Mouse (Mus musculus): ENCODE results near the gene Lrrc10. TPM values are rescaled to one million over a fixed set of nuclear protein-coding genes. Genes with fewer than 3 reads are reported as not detected.
A peak's percentile ranks its signal among the peaks of the same experiment; 100 is the strongest.
"Not testable (repeated sequence)": the region's sequence is repeated elsewhere in the genome, so short reads cannot be mapped to it uniquely, and the experiment has no call there.

The Lrrc10 gene
- polyA plus RNA-seq, 1 experiment from 2014 or later = 54.6 TPM

GRCm38 (mm10) chr10:117026176-117026575, 19.0 kb upstream of the Lrrc10 start:
- ATAC-seq (replicated peaks; ENCODE audit: insufficient number of reproducible peaks, low FRiP score, low TSS enrichment) = no peak
- Histone ChIP-seq H3K27me3 (ENCODE audit: control insufficient read depth, insufficient read depth, low read length) (no peaks in the 10 kb centered on the region), H3K36me3 (ENCODE audit: control insufficient read depth, insufficient read depth, low read length) (no peaks in the 10 kb centered on the region), H3K9me3 (replicated peaks; ENCODE audit: control insufficient read depth, low read length) (no peaks in the 10 kb centered on the region), H3K4me1 (ENCODE audit: control insufficient read depth, insufficient read depth, low read length) (peaks cover 23% of the 10 kb centered on the region), H3K4me3 (ENCODE audit: low read depth, low read length) (no peak overlapping the region), H3K4me2 (no peak overlapping the region), H3K27ac (ENCODE audit: low read depth, low read length) (no peak overlapping the region), H3K9ac (ENCODE audit: low read depth, low read length) (no peak overlapping the region)
- WGBS (ENCODE audit: insufficient replicate concordance) = 78% methylated on average over 8 of the region's 8 CpGs

- 81% methylated on average over 3 of the region's 3 CpGs for WGBS (ENCODE audit: insufficient replicate concordance)
- H3K36me3 ChIP-seq (ENCODE audit: control insufficient read depth, insufficient read depth, low read length) = no peaks in the 10 kb centered on the region
These were observed 14.0 kb upstream of the Lrrc10 start for GRCm38 (mm10) chr10:117031160-117031559.

GRCm38 (mm10) chr10:117033785-117034184, 11.4 kb upstream of the Lrrc10 start:
- Histone ChIP-seq H3K9ac (ENCODE audit: low read depth, low read length) (no peak overlapping the region), H3K4me3 (ENCODE audit: low read depth, low read length) (no peak overlapping the region), H3K27me3 (ENCODE audit: control insufficient read depth, insufficient read depth, low read length) (no peaks in the 10 kb centered on the region), H3K4me1 (ENCODE audit: control insufficient read depth, insufficient read depth, low read length) (no peaks in the 10 kb centered on the region), H3K27ac (ENCODE audit: low read depth, low read length) (no peak overlapping the region), H3K36me3 (ENCODE audit: control insufficient read depth, insufficient read depth, low read length) (no peaks in the 10 kb centered on the region), H3K9me3 (replicated peaks; ENCODE audit: control insufficient read depth, low read length) (no peaks in the 10 kb centered on the region), H3K4me2 (no peak overlapping the region; the same call in 1 of the 2 replicates)
- WGBS (ENCODE audit: insufficient replicate concordance) = 28% methylated on average over 8 of the region's 8 CpGs
- ATAC-seq (replicated peaks; ENCODE audit: insufficient number of reproducible peaks, low FRiP score, low TSS enrichment) = no peak

More at GRCm38 (mm10) chr10:117031160-117031559, 14.0 kb upstream of the Lrrc10 start:
- Histone ChIP-seq H3K27ac (ENCODE audit: low read depth, low read length) (no peak overlapping the region), H3K9ac (ENCODE audit: low read depth, low read length) (no peak overlapping the region), H3K9me3 (replicated peaks; ENCODE audit: control insufficient read depth, low read length) (no peaks in the 10 kb centered on the region), H3K27me3 (ENCODE audit: control insufficient read depth, insufficient read depth, low read length) (no peaks in the 10 kb centered on the region), H3K4me3 (ENCODE audit: low read depth, low read length) (no peak overlapping the region), H3K4me1 (ENCODE audit: control insufficient read depth, insufficient read depth, low read length) (no peaks in the 10 kb centered on the region), H3K4me2 (no peak overlapping the region)
- no peak for ATAC-seq (replicated peaks; ENCODE audit: insufficient number of reproducible peaks, low FRiP score, low TSS enrichment)

GRCm38 (mm10) chr10:117040355-117040754, 4.8 kb upstream of the Lrrc10 start:
- 66% methylated on average over 6 of the region's 6 CpGs for WGBS (ENCODE audit: insufficient replicate concordance)
- H3K4me2 ChIP-seq = no peak overlapping the region
- no peak overlapping the region for H3K27ac ChIP-seq (ENCODE audit: low read depth, low read length)
- H3K9ac ChIP-seq (ENCODE audit: low read depth, low read length) = no peak overlapping the region
- peaks cover 13% of the 10 kb centered on the region for H3K4me1 ChIP-seq (ENCODE audit: control insufficient read depth, insufficient read depth, low read length)
- ATAC-seq (replicated peaks; ENCODE audit: insufficient number of reproducible peaks, low FRiP score, low TSS enrichment) = no peak
- no peak overlapping the region for H3K4me3 ChIP-seq (ENCODE audit: low read depth, low read length)
- H3K36me3 ChIP-seq (ENCODE audit: control insufficient read depth, insufficient read depth, low read length) = no peaks in the 10 kb centered on the region
- H3K9me3 ChIP-seq (replicated peaks; ENCODE audit: control insufficient read depth, low read length) = no peaks in the 10 kb centered on the region
- no peaks in the 10 kb centered on the region for H3K27me3 ChIP-seq (ENCODE audit: control insufficient read depth, insufficient read depth, low read length)

GRCm38 (mm10) chr10:117042295-117042694, 2.8 kb upstream of the Lrrc10 start:
- H3K9me3 ChIP-seq (replicated peaks; ENCODE audit: control insufficient read depth, low read length) = no peaks in the 10 kb centered on the region
- H3K27me3 ChIP-seq (ENCODE audit: control insufficient read depth, insufficient read depth, low read length) = no peaks in the 10 kb centered on the region
- H3K9ac ChIP-seq (ENCODE audit: low read depth, low read length) = no peak overlapping the region
- peak overlapping the region; percentile 36 for H3K4me2 ChIP-seq
- ATAC-seq (replicated peaks; ENCODE audit: insufficient number of reproducible peaks, low FRiP score, low TSS enrichment) = peak; percentile 61
- no peaks in the 10 kb centered on the region for H3K36me3 ChIP-seq (ENCODE audit: control insufficient read depth, insufficient read depth, low read length)
- peak overlapping the region; percentile 89 for H3K27ac ChIP-seq (ENCODE audit: low read depth, low read length)
- WGBS (ENCODE audit: insufficient replicate concordance) = 29% methylated on average over 14 of the region's 14 CpGs
- H3K4me1 ChIP-seq (ENCODE audit: control insufficient read depth, insufficient read depth, low read length) = peaks cover 13% of the 10 kb centered on the region
- no peak overlapping the region for H3K4me3 ChIP-seq (ENCODE audit: low read depth, low read length)

GRCm38 (mm10) chr10:117043497-117044166, 1.5 kb upstream of the Lrrc10 start:
- not testable (repeated sequence) for ATAC-seq (replicated peaks; ENCODE audit: insufficient number of reproducible peaks, low FRiP score, low TSS enrichment); H3K27ac ChIP-seq (ENCODE audit: low read depth, low read length); H3K4me3 ChIP-seq (ENCODE audit: low read depth, low read length)

GRCm38 (mm10) chr10:117049253-117049652, 4.1 kb downstream of the Lrrc10 start:
- Histone ChIP-seq H3K36me3 (ENCODE audit: control insufficient read depth, insufficient read depth, low read length) (peaks cover 32% of the 10 kb centered on the region), H3K4me2 (peak overlapping the region; percentile 64), H3K9ac (ENCODE audit: low read depth, low read length) (no peak overlapping the region), H3K27ac (ENCODE audit: low read depth, low read length) (0 out of 2 replicates have a peak overlapping the region, but pooled peaks have one; percentile 3), H3K4me1 (ENCODE audit: control insufficient read depth, insufficient read depth, low read length) (peaks cover 12% of the 10 kb centered on the region), H3K4me3 (ENCODE audit: low read depth, low read length) (no peak overlapping the region), H3K27me3 (ENCODE audit: control insufficient read depth, insufficient read depth, low read length) (no peaks in the 10 kb centered on the region), H3K9me3 (replicated peaks; ENCODE audit: control insufficient read depth, low read length) (no peaks in the 10 kb centered on the region)
- no peak for ATAC-seq (replicated peaks; ENCODE audit: insufficient number of reproducible peaks, low FRiP score, low TSS enrichment)
- 76% methylated on average over 4 of the region's 4 CpGs for WGBS (ENCODE audit: insufficient replicate concordance)

More at GRCm38 (mm10) chr10:117043497-117044166, 1.5 kb upstream of the Lrrc10 start:
- Histone ChIP-seq H3K4me1 (ENCODE audit: control insufficient read depth, insufficient read depth, low read length) (peaks cover 16% of the 10 kb centered on the region), H3K4me2 (peak overlapping the region; percentile 48)
- H3K9ac ChIP-seq (ENCODE audit: low read depth, low read length); H3K9me3 ChIP-seq (replicated peaks; ENCODE audit: control insufficient read depth, low read length); H3K27me3 ChIP-seq (ENCODE audit: control insufficient read depth, insufficient read depth, low read length); H3K36me3 ChIP-seq (ENCODE audit: control insufficient read depth, insufficient read depth, low read length): not testable (repeated sequence)
- 22% methylated on average over 16 of the region's 16 CpGs for WGBS (ENCODE audit: insufficient replicate concordance)

- Histone ChIP-seq H3K4me3 (ENCODE audit: low read depth, low read length) (no peak overlapping the region), H3K27me3 (ENCODE audit: control insufficient read depth, insufficient read depth, low read length) (no peaks in the 10 kb centered on the region), H3K4me2 (no peak overlapping the region), H3K4me1 (ENCODE audit: control insufficient read depth, insufficient read depth, low read length) (peaks cover 10% of the 10 kb centered on the region), H3K27ac (ENCODE audit: low read depth, low read length) (no peak overlapping the region), H3K9me3 (replicated peaks; ENCODE audit: control insufficient read depth, low read length) (no peaks in the 10 kb centered on the region), H3K36me3 (ENCODE audit: control insufficient read depth, insufficient read depth, low read length) (peaks cover 40% of the 10 kb centered on the region), H3K9ac (ENCODE audit: low read depth, low read length) (no peak overlapping the region)
- WGBS (ENCODE audit: insufficient replicate concordance) = 66% methylated on average over 4 of the region's 4 CpGs
- no peak for ATAC-seq (replicated peaks; ENCODE audit: insufficient number of reproducible peaks, low FRiP score, low TSS enrichment)
These were observed 4.9 kb downstream of the Lrrc10 start for GRCm38 (mm10) chr10:117049961-117050597.
